Mouse (Mus musculus) bone marrow, adult 2 months (tissue): ENCODE measurements around the gene Gas7. TPM values are rescaled to one million over a fixed set of nuclear protein-coding genes. Genes with fewer than 3 reads are reported as not detected.

Source experiments
- H3K27ac ChIP-seq: fragments of 200-500 bp; 2 replicates; pipeline ENCODE4 v1.5.1; 2012; ENCODE audit warnings: low read depth, mild to moderate bottlenecking, control low read depth, inconsistent platforms, low read length; ENCODE audit not compliant: control insufficient read depth, poor library complexity, insufficient read depth
- H3K4me1 ChIP-seq: fragments of 200-500 bp; 2 replicates; pipeline ENCODE4 v1.6.1; 2011; ENCODE audit warnings: low read length; ENCODE audit not compliant: control insufficient read depth, insufficient read depth
- H3K4me3 ChIP-seq: fragments of 200-500 bp; replicated peaks from 2 replicates; pipeline ENCODE3; 2011; ENCODE audit warnings: mild to moderate bottlenecking, low read depth, low read length, control low read depth; ENCODE audit not compliant: control insufficient read depth
- CTCF ChIP-seq: fragments of 200-500 bp; IDR thresholded peaks from 2 replicates; pipeline ENCODE4 v1.5.1; 2011; ENCODE audit warnings: low read length, control low read depth; ENCODE audit not compliant: control insufficient read depth, insufficient read depth
- POLR2A ChIP-seq: fragments of 200-500 bp; IDR thresholded peaks from 2 replicates; pipeline ENCODE4 v1.6.1; 2011; ENCODE audit warnings: low read depth, mild to moderate bottlenecking, control low read depth, low read length, borderline replicate concordance; ENCODE audit not compliant: control insufficient read depth
- WGBS: fragments of 180-500 bp; shearing (Covaris S2); methylation state at CpG from one replicate; pipeline ENCODE4 v1.1.7; 2018; 5-methylcytosine and 5-hydroxymethylcytosine counted together
- polyA plus RNA-seq: library from polyadenylated mRNA; stranded (reverse); fragments of >200 nt; gene quantifications from 2 replicates; pipeline ENCODE4 v1.2.4, GENCODE M21; 2011; ENCODE audit warnings: low replicate concordance; ENCODE audit not compliant: missing spikeins, insufficient read depth, insufficient read length

Gene Gas7
- polyA plus RNA-seq, 1 experiment, result 18.1 TPM

GRCm38 (mm10) chr11:67563141-67563540 is 107.9 kb downstream of the Gas7 start:
- H3K4me1 ChIP-seq, result peaks cover 13% of the 10 kb centered on the region; the same call in 1 of the 2 replicates
- WGBS, result 6% methylated on average over 5 of the region's 5 CpGs
- no peak overlapping the region for H3K4me3 ChIP-seq
- TF ChIP-seq CTCF, result no peak
- TF ChIP-seq POLR2A, result no peak
- H3K27ac ChIP-seq, result no peak overlapping the region

DNA sequence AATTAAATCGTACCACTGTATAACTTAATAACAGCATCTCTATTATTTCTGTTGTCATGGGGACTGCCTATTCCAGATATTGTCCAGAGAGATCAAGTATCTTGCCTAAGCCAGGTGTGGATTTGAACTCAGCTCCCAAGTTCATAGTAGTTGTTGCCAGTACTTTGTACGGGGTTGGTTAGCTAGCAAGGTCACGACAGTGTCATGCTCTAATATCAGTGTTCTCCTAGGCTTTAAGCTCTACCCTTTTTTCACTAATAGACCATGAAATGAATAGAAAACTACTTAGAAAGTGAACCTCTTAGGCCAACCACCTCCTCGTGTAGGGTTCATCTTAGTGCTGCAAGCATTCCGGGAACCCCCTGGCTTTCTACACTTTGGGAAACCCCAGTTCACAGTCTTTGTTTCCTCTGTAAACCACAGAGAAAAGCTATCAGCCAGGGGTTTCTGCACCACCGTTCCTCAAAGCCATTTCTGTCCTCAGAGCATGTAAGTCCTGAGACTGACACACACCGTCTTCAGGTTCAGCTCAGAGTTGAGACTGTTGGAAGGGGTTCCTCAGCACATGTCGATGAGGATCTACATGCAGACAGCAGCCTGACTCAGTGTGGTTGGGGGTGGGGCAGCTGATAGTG is 108.9 kb downstream of the Gas7 start:
- H3K4me1 ChIP-seq, result peaks cover 10% of the 10 kb centered on the region; the same call in 1 of the 2 replicates
- no peak overlapping the region for H3K4me3 ChIP-seq
- no peak for TF ChIP-seq POLR2A
- no peak for TF ChIP-seq CTCF
- 23% methylated on average over 8 of the region's 8 CpGs for WGBS
- H3K27ac ChIP-seq, result no peak overlapping the region

DNA sequence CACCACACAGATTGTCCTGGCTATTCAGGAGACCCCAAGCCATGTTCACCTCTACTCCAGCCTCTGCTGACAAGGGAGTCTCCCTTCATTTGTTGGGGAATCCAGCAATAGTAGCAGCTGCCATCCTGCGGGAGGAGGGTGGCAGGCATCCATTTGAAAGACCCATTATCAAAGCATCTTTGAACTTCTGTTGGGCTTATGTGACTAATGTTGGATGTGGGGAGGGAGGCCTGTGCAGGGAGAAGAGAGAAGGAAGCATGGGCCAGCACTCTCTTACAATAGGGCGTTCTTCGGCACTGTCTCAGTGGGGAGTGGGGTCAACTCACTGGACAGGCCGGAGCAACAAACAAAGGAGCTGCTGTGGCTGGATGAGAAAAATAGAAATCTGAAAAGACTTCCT is 110.3 kb downstream of the Gas7 start:
- H3K4me1 ChIP-seq, result peaks cover 4% of the 10 kb centered on the region; the same call in 1 of the 2 replicates
- no peak overlapping the region for H3K27ac ChIP-seq
- WGBS, result 90% methylated on average over 4 of the region's 4 CpGs

DNA sequence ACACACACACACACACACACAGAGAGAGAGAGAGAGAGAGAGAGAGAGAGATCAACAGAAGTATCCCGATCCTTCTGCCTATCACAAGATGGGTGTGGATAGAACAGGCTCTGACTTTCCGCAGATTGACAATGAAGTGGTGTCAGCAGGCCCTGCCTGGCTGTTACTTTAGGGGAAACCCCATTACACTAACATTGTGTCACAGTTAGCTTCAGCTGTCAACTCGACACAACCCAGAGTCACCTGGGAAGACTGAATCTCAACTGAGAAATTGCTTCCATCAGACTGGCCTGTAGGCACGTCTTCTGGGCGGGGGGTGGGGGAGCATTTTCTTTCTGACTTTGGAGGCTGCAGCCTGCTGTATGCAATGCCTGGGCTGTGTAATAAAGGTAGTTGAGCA is 111.5 kb downstream of the Gas7 start:
- no peak overlapping the region for H3K4me3 ChIP-seq
- WGBS, result 55% methylated on average over 5 of the region's 5 CpGs
- TF ChIP-seq POLR2A (no peak), CTCF (no peak)
- H3K4me1 ChIP-seq, result peaks cover 4% of the 10 kb centered on the region; the same call in 1 of the 2 replicates
- no peak overlapping the region for H3K27ac ChIP-seq

More for the DNA sequence above, 110.3 kb downstream of the Gas7 start:
- no peak for TF ChIP-seq POLR2A
- TF ChIP-seq CTCF, result no peak
- H3K4me3 ChIP-seq, result no peak overlapping the region

GRCm38 (mm10) chr11:67567184-67567583 is 111.9 kb downstream of the Gas7 start:
- Histone ChIP-seq H3K27ac (no peak overlapping the region), H3K4me1 (peaks cover 4% of the 10 kb centered on the region; the same call in 1 of the 2 replicates), H3K4me3 (no peak overlapping the region)
- TF ChIP-seq CTCF (no peak), POLR2A (no peak)
- WGBS, result 63% methylated on average over 5 of the region's 5 CpGs

DNA sequence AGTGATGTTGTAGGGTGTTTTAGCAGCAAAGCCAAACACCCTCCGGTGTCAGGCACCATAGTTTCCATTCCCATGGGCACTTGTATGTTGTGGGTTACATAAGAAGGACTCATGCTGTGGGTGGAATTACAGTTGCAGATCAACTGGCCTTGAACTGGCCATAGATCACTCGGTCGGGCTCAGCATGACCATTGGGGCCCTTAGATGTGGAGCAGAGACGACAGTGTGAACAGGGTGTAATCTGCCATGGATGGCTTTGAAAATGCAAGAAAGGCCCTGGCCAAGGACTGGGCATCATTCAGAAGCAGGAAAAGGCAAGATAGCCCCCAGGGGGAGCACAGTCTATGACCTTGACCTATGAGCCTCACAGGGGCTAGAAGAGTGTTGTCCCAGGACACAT is 112.8 kb downstream of the Gas7 start:
- no peak overlapping the region for H3K27ac ChIP-seq
- 91% methylated on average over 4 of the region's 4 CpGs for WGBS
- no peak for TF ChIP-seq POLR2A
- no peak for TF ChIP-seq CTCF
- peaks cover 3% of the 10 kb centered on the region; the same call in 1 of the 2 replicates for H3K4me1 ChIP-seq
- H3K4me3 ChIP-seq, result no peak overlapping the region

DNA sequence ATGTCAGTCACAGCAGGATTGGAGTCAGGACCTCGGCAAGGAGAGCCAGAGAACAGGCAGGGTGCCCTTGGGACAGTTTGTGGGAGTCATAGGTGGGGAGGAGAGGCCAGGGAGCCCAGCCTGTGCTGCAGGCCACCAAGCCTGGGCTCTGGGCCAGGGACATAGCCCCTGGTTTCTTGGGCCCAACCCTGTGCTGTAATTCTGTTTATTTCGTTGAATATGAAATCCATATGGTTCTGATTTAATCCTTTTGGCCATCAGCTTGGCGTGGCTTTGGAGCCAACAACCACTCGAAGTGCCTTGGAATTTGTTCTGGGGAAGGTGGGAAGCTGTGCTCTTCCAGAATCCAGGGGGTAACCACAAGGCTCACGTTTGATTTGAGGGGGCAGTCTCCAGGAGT is 113.6 kb downstream of the Gas7 start:
- 63% methylated on average over 5 of the region's 5 CpGs for WGBS
- Histone ChIP-seq H3K4me3 (no peak overlapping the region), H3K4me1 (peaks cover 2% of the 10 kb centered on the region; the same call in 1 of the 2 replicates), H3K27ac (no peak overlapping the region)
- no peak for TF ChIP-seq CTCF
- TF ChIP-seq POLR2A, result no peak

GRCm38 (mm10) chr11:67570947-67571346 is 115.7 kb downstream of the Gas7 start:
- Histone ChIP-seq H3K4me3 (no peak overlapping the region), H3K4me1 (peaks cover 1% of the 10 kb centered on the region; the same call in 1 of the 2 replicates), H3K27ac (no peak overlapping the region)
- WGBS, result 40% methylated on average over 8 of the region's 8 CpGs
- TF ChIP-seq POLR2A (no peak), CTCF (no peak)
